ENCODE assay signal across 22 mouse cellular contexts in the genomic region with DNA sequence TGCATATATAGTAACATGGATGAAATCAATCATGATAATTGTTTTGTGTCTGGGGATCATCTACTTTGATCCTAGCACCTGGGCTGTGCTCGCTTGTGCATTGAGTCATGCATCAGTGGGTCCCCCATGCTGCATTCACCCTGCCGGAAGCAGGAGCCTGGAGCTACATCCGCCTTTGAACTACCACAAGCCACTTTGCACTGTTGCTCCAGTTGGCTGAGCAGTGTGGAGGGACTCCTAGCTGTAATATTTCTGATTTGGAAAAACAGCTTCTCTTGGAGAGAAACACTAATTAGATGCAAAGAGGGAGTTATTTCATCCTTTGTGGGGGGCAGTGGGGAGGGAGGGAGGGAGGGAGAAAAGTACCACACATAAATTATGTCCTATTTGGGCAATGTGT.
DNase-seq lines count a peak whose midpoint lies in the region; ATAC-seq and TF ChIP-seq lines count a peak whose summit lies in the region.
"Had no signal": no experiment of that assay in that cellular context is flagged by ENCODE, and none has a peak within 500 bp of the region (broad histone marks: within the 10 kb centered on the region; RNA-seq: fewer than 3 reads in every experiment).

No protein-coding gene starts in this region.

- H3K9me3 ChIP-seq in kidney, postnatal 0 days (replicated peaks; ENCODE audit: low read length): no peaks in the 10 kb centered on the region
- no peaks in the 10 kb centered on the region for H3K9me3 ChIP-seq in hindbrain, embryonic 15.5 days
- H3K9me3 ChIP-seq: G1E; limb, embryonic 10.5 days had no signal

- ATAC-seq in kidney, postnatal 0 days (replicated peaks; ENCODE audit: low FRiP score, low read depth): peak; percentile 29; the same call in 1 of the 2 replicates
- peak; percentile 66; the same call in 1 of the 2 replicates for ATAC-seq in hindbrain, embryonic 15.5 days (ENCODE audit: low FRiP score, low read depth)
- ATAC-seq: CD4-positive, CD25-positive, alpha-beta regulatory T cell, adult 4 months had no signal

- H3K4me2 ChIP-seq in kidney, postnatal 0 days (ENCODE audit: low read length): no peak overlapping the region
- H3K4me2 ChIP-seq in hindbrain, embryonic 15.5 days: no peak overlapping the region
- H3K4me2 ChIP-seq: liver, embryonic 11.5 days had no signal

- no peaks in the 10 kb centered on the region for H3K36me3 ChIP-seq in kidney, postnatal 0 days (ENCODE audit: insufficient read depth, low read length)
- H3K36me3 ChIP-seq in hindbrain, embryonic 15.5 days: no peaks in the 10 kb centered on the region
- H3K36me3 ChIP-seq: G1E; limb, embryonic 10.5 days had no signal

- 40% methylated on average over 3 of the region's 3 CpGs for WGBS in kidney, postnatal 0 days
- 41% methylated on average over 3 of the region's 3 CpGs for WGBS in hindbrain, embryonic 15.5 days

- no peak overlapping the region for H3K9ac ChIP-seq in kidney, postnatal 0 days (ENCODE audit: low read depth, low read length)
- H3K9ac ChIP-seq in hindbrain, embryonic 15.5 days: no peak overlapping the region
- H3K9ac ChIP-seq: forebrain, postnatal 0 days had no signal

- TF ChIP-seq CTCF in kidney, postnatal 0 days (IDR thresholded peaks at IDR 0.05; ENCODE audit: low read depth): no peak

- DNase-seq in embryo, embryonic 11 days: peak; percentile 22
- no peak for DNase-seq in embryo, embryonic 9.5 days (ENCODE audit: extremely low spot score)
- peak; percentile 44 for DNase-seq in kidney, postnatal 0 days (ENCODE audit: low spot score)
- DNase-seq in kidney, adult 9 months: no peak
- peak; percentile 30 for DNase-seq in retina, embryonic 14.5 days (ENCODE audit: low spot score)
- no peak for DNase-seq in T-cell, adult 2 months (ENCODE audit: low spot score)
- no peak for DNase-seq in gastrocnemius, postnatal 10 days
- DNase-seq: adrenal gland, adult 8-10 months; cerebellum, adult 11 months; cerebellum, postnatal 36 days; forebrain, postnatal 0 days; lung, adult 2 months; lung, postnatal 36 days; right cerebral cortex, postnatal 14 days; thymus, postnatal 25 days had no signal

- no peaks in the 10 kb centered on the region for H3K4me1 ChIP-seq in kidney, postnatal 0 days (replicated peaks; ENCODE audit: insufficient read depth, low read length)
- peaks cover 6% of the 10 kb centered on the region; the same call in 1 of the 2 replicates for H3K4me1 ChIP-seq in hindbrain, embryonic 15.5 days (replicated peaks)

- no peak overlapping the region for H3K27ac ChIP-seq in kidney, postnatal 0 days
- H3K27ac ChIP-seq in hindbrain, embryonic 15.5 days (replicated peaks): no peak overlapping the region
- H3K27ac ChIP-seq: layer of hippocampus, adult 2 months; limb, embryonic 10.5 days had no signal

- no peaks in the 10 kb centered on the region for H3K27me3 ChIP-seq in kidney, postnatal 0 days (ENCODE audit: insufficient read depth, low read length)
- no peaks in the 10 kb centered on the region for H3K27me3 ChIP-seq in hindbrain, embryonic 15.5 days

- H3K4me3 ChIP-seq in kidney, postnatal 0 days (replicated peaks; ENCODE audit: low read depth, low read length): no peak overlapping the region
- no peak overlapping the region for H3K4me3 ChIP-seq in hindbrain, embryonic 15.5 days
- H3K4me3 ChIP-seq: erythroblast, embryonic 14.5 days; layer of hippocampus, adult 2 months; limb, embryonic 10.5 days had no signal

Comparison
In these comparisons a context has a peak if more than half of its experiments do, and no peak if none do; other contexts are left out.
1. DNase-seq: peak in embryo, embryonic 11 days (single experiment), kidney, postnatal 0 days (single experiment) and retina, embryonic 14.5 days (single experiment); none in embryo, embryonic 9.5 days (single experiment), kidney, adult 9 months (single experiment), T-cell, adult 2 months (single experiment) and gastrocnemius, postnatal 10 days (single experiment).